ENCODE assay signal across 8 mouse cellular contexts in the genomic region with DNA sequence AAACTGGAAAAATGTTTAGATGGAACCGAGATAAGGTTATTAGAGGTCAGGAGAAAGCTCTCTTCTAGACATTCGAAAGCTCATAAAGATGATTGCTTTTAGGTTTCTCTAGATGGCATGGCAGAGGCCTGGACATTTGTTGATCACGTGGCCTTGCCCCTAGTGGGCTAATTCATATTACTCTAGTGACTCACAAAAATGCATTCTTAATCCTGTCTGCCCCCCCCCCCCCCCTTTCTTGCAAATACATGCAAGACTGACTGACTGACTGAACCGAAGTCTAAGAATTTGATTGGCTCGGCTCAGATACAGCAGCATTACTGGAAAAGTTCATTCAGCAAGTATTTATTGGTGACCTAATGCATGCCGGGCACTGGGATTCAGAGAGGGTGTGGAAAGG. TPM values are rescaled to one million over a fixed set of nuclear protein-coding genes. Genes with fewer than 3 reads are reported as not detected.
DNase-seq lines count a peak whose midpoint lies in the region; ATAC-seq and TF ChIP-seq lines count a peak whose summit lies in the region.

No protein-coding gene starts in this region.

- 7% methylated on average over 6 of the region's 6 CpGs for WGBS in thymus, adult 2 months
- 7% methylated on average over 6 of the region's 6 CpGs for WGBS in heart, embryonic 15.5 days
- WGBS in limb, embryonic 12.5 days = 3% methylated on average over 6 of the region's 6 CpGs
- WGBS in midbrain, embryonic 15.5 days = 3% methylated on average over 6 of the region's 6 CpGs

- no peaks in the 10 kb centered on the region for H3K36me3 ChIP-seq in thymus, adult 2 months (ENCODE audit: control insufficient read depth, insufficient read depth, low read length)
- H3K36me3 ChIP-seq in heart, embryonic 15.5 days = no peaks in the 10 kb centered on the region
- H3K36me3 ChIP-seq in limb, embryonic 12.5 days = no peaks in the 10 kb centered on the region
- H3K36me3 ChIP-seq in midbrain, embryonic 15.5 days (replicated peaks) = no peaks in the 10 kb centered on the region

- no peak for TF ChIP-seq CTCF in thymus, adult 2 months (IDR thresholded peaks at IDR 0.05; ENCODE audit: borderline replicate concordance, control insufficient read depth, extremely low read depth, insufficient read depth, low read length, poor library complexity)

- H3K4me1 ChIP-seq in thymus, adult 2 months (replicated peaks; ENCODE audit: control insufficient read depth, insufficient read depth, low read length) = peaks cover 7% of the 10 kb centered on the region
- H3K4me1 ChIP-seq in heart, embryonic 15.5 days (replicated peaks) = peaks cover 12% of the 10 kb centered on the region
- H3K4me1 ChIP-seq in limb, embryonic 12.5 days (replicated peaks) = peaks cover 16% of the 10 kb centered on the region
- peaks cover 37% of the 10 kb centered on the region for H3K4me1 ChIP-seq in midbrain, embryonic 15.5 days

- ATAC-seq in heart, embryonic 15.5 days (replicated peaks; ENCODE audit: insufficient number of reproducible peaks, insufficient read depth, low FRiP score, low read depth) = no peak
- no peak for ATAC-seq in limb, embryonic 12.5 days (ENCODE audit: insufficient number of reproducible peaks, insufficient read depth, low FRiP score, low TSS enrichment, low read depth)
- ATAC-seq in midbrain, embryonic 15.5 days (replicated peaks) = no peak

- TF ChIP-seq POLR2A in thymus, adult 2 months (IDR thresholded peaks at IDR 0.05; ENCODE audit: control insufficient read depth, extremely low read depth, insufficient read depth, low read length, poor library complexity) = no peak

- no peak overlapping the region; the same call in 1 of the 2 replicates for H3K4me3 ChIP-seq in thymus, adult 2 months (ENCODE audit: control insufficient read depth, insufficient read depth, low read length)
- peak overlapping the region; percentile 100 for H3K4me3 ChIP-seq in heart, embryonic 15.5 days
- H3K4me3 ChIP-seq in limb, embryonic 12.5 days (replicated peaks) = peak overlapping the region; percentile 95
- H3K4me3 ChIP-seq in midbrain, embryonic 15.5 days = peak overlapping the region; percentile 74

- H3K27me3 ChIP-seq in thymus, adult 2 months (ENCODE audit: control insufficient read depth, insufficient read depth, low read length) = no peaks in the 10 kb centered on the region
- H3K27me3 ChIP-seq in heart, embryonic 15.5 days = no peaks in the 10 kb centered on the region
- H3K27me3 ChIP-seq in limb, embryonic 12.5 days = no peaks in the 10 kb centered on the region
- H3K27me3 ChIP-seq in midbrain, embryonic 15.5 days (replicated peaks) = no peaks in the 10 kb centered on the region

- H3K9ac ChIP-seq in heart, embryonic 15.5 days = peak overlapping the region; percentile 100
- H3K9ac ChIP-seq in limb, embryonic 12.5 days (replicated peaks) = no peak overlapping the region
- peak overlapping the region; percentile 91 for H3K9ac ChIP-seq in midbrain, embryonic 15.5 days

- peak overlapping the region; percentile 93 for H3K4me2 ChIP-seq in heart, embryonic 15.5 days
- peak overlapping the region; percentile 93 for H3K4me2 ChIP-seq in limb, embryonic 12.5 days
- H3K4me2 ChIP-seq in midbrain, embryonic 15.5 days = peak overlapping the region; percentile 98

- H3K27ac ChIP-seq in thymus, adult 2 months (ENCODE audit: control insufficient read depth, insufficient read depth, low read length) = peak overlapping the region; percentile 83
- peak overlapping the region; percentile 99 for H3K27ac ChIP-seq in heart, embryonic 15.5 days
- H3K27ac ChIP-seq in limb, embryonic 12.5 days = peak overlapping the region; percentile 62
- no peak overlapping the region for H3K27ac ChIP-seq in midbrain, embryonic 15.5 days

- H3K9me3 ChIP-seq in heart, embryonic 15.5 days (replicated peaks) = no peaks in the 10 kb centered on the region
- H3K9me3 ChIP-seq in limb, embryonic 12.5 days = no peaks in the 10 kb centered on the region
- H3K9me3 ChIP-seq in midbrain, embryonic 15.5 days = no peaks in the 10 kb centered on the region

- DNase-seq in thymus, adult 2 months = peak; percentile 19
- no peak for DNase-seq in thymus, adult 18-20 months
- peak; percentile 54 for DNase-seq in embryo, embryonic 10 days (ENCODE audit: low spot score)
- no peak for DNase-seq in right cerebral cortex, postnatal 10 days (ENCODE audit: low spot score in 2 of 2)
- no peak for DNase-seq in urinary bladder, postnatal 14 days (ENCODE audit: low spot score)

RNA-seq across cellular contexts. Expression of gene Nipbl, which starts 2.2 kb away (rescaled TPM):
- 19.5 and 21.3 TPM in 2 replicates for polyA plus RNA-seq in thymus, adult 2 months (2012; rRNA removed)
- 9.8 and 11.0 TPM in 2 replicates for polyA plus RNA-seq in heart, embryonic 15.5 days (2015; fragmentation: Nextera tagmentation; extraction: Ambion mirVana)
- polyA plus RNA-seq in limb, embryonic 12.5 days (2016; fragmentation: Nextera tagmentation; extraction: Ambion mirVana) = 21.9 and 22.9 TPM in 2 replicates
- 15.1 and 15.4 TPM in 2 replicates for polyA plus RNA-seq in midbrain, embryonic 15.5 days (2015; fragmentation: Nextera tagmentation; extraction: Ambion mirVana)

Comparison
In these comparisons a context has a peak if more than half of its experiments do, and no peak if none do; other contexts are left out.
1. DNase-seq: peak in thymus, adult 2 months (single experiment) and embryo, embryonic 10 days (single experiment); none in thymus, adult 18-20 months (0 of 2), right cerebral cortex, postnatal 10 days (0 of 2) and urinary bladder, postnatal 14 days (single experiment).
2. Peak in every context shown above with its lines, with median percentiles within 50 percentile points of each other: H3K4me2 ChIP-seq.